Mouse (Mus musculus): Measurements from ENCODE around the gene Rhd. TPM values are rescaled to one million over a fixed set of nuclear protein-coding genes. Genes with fewer than 3 reads are reported as not detected.
A peak's percentile ranks its signal among the peaks of the same experiment; 100 is the strongest.

Rhd gene
- polyA plus RNA-seq, 1 experiment from 2014 or later, result 24.2 TPM

DNA sequence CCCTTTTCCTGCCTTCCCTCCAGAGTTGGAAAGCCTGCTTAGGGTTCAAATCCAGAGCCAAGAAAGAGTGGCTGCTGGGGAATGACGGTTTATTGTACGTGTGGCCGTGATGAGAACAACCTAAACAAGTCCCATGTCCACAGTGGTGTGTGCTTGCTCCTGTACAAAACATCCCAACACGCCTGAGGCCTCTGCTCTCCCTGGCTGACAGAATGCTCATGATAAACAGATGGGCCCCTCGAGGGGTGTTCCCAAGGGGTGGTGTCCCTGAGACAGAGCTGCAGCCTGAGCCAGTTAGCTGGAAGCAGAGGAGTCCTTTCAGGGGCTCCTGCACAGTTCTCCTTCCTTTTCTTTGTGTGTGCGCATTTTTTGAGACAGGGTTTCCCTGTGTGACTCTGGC, 1.0 kb downstream of the Rhd start:
- Histone ChIP-seq H3K27me3 (ENCODE audit: insufficient read depth, poor library complexity, severe bottlenecking) (peaks cover 33% of the 10 kb centered on the region), H3K4me1 (peaks cover 30% of the 10 kb centered on the region), H3K4me3 (peak overlapping the region; percentile 27; the same call in 1 of the 2 replicates), H3K36me3 (no peaks in the 10 kb centered on the region), H3K9me3 (no peaks in the 10 kb centered on the region), H3K27ac (peak overlapping the region; percentile 78)
- WGBS, result 64% methylated on average over 6 of the region's 6 CpGs
- DNase-seq (ENCODE audit: low spot score), result peak; percentile 92

- no peaks in the 10 kb centered on the region for H3K36me3 ChIP-seq
- peak overlapping the region; percentile 27; the same call in 1 of the 2 replicates for H3K4me3 ChIP-seq
- 89% methylated on average over 5 of the region's 5 CpGs for WGBS
- peaks cover 33% of the 10 kb centered on the region for H3K4me1 ChIP-seq
- peak overlapping the region; percentile 78; the same call in 1 of the 2 replicates for H3K27ac ChIP-seq
- H3K27me3 ChIP-seq (ENCODE audit: insufficient read depth, poor library complexity, severe bottlenecking), result peaks cover 37% of the 10 kb centered on the region
- no peak for DNase-seq (ENCODE audit: low spot score)
- no peaks in the 10 kb centered on the region for H3K9me3 ChIP-seq
These were observed 1.5 kb downstream of the Rhd start for GRCm38 (mm10) chr4:134865789-134866188.

DNA sequence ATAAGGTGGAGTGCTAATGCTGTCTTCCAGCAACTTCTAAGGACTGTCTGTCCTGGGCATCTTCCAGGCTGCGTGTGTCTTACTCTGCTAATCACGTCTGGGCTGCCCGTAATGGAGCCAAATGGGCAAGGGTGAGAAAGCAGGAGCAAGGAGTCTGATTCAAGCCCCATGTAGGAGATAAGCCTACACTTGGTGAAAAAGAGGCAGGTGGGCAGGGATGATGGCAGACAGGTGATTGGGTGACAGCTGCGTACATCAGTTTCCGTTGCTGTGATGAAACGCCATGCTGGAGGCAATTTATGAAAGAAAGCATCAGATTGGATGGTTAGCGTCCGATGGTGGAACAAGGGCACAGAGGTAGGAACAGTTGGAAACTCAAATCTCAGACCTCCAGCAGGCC, 2.9 kb downstream of the Rhd start:
- no peak overlapping the region for H3K27ac ChIP-seq
- H3K4me3 ChIP-seq, result no peak overlapping the region
- H3K36me3 ChIP-seq, result no peaks in the 10 kb centered on the region
- DNase-seq (ENCODE audit: low spot score), result no peak
- H3K4me1 ChIP-seq, result peaks cover 40% of the 10 kb centered on the region
- no peaks in the 10 kb centered on the region for H3K9me3 ChIP-seq
- peaks cover 47% of the 10 kb centered on the region for H3K27me3 ChIP-seq (ENCODE audit: insufficient read depth, poor library complexity, severe bottlenecking)
- WGBS, result 91% methylated on average over 8 of the region's 8 CpGs

DNA sequence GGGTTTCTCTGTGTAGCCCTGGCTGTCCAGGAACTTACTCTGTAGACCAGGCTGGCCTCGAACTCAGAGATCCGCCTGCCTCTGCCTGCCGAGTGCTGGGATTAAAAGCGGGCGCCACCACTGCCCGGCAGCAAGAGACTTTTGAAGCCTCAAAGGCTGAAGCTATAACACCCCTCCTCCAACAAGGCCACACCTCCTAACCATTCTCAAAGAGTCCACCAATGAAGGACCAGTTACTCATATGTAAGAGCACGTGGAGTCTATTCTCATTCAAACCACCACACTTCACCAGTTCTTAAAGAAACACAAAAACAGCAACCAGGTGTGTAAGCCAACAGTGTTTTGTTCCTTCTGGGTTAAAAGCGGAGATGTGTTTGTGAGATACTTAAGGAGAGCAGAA, 3.3 kb downstream of the Rhd start:
- Histone ChIP-seq H3K27ac (0 out of 2 replicates have a peak overlapping the region, but pooled peaks have one; percentile 70), H3K36me3 (no peaks in the 10 kb centered on the region), H3K9me3 (no peaks in the 10 kb centered on the region), H3K4me1 (peaks cover 40% of the 10 kb centered on the region), H3K4me3 (no peak overlapping the region), H3K27me3 (ENCODE audit: insufficient read depth, poor library complexity, severe bottlenecking) (peaks cover 47% of the 10 kb centered on the region)
- WGBS, result 87% methylated on average over 8 of the region's 8 CpGs
- DNase-seq (ENCODE audit: low spot score), result no peak

DNA sequence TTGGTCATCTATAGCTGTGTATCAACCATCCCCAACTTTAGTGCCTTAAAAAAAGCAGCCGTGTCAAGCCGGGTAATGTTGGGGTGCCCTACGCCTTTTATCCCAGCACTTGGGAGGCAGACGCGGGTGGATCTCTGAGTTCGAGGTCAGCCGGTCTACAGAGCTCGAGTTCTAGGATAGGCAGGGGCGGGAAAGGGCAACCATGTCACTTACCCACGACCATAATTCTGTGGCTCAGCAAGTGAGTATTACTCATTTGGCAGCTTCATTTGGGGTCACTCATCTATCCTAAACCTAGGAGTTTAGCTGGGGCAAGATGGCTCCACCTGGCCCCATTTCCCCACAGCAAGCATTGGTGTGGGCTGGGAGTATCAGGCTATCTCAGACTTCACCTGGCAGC, 3.7 kb downstream of the Rhd start:
- Histone ChIP-seq H3K27ac (peak overlapping the region; percentile 70; the same call in 1 of the 2 replicates), H3K4me3 (peak overlapping the region; percentile 46; the same call in 1 of the 2 replicates)

DNA sequence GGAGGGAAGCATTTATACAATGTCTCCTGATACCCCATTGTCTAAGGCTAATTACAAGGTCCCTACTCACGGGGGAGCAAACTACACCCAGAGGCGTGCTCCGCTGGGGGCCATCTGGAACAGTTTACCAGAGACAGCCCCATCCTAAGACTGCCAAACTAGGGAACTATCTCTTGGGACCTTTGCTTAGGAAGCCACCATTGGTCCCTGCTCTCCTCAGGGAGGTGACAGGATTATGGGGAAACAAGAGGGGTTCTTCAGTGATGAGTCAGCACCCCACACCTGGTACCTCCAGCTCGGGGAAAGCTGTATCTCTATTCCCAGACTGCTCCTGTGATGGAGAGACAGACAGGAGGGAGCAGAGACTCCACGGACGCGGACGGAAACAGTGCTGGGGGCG, 4.2 kb downstream of the Rhd start:
- DNase-seq (ENCODE audit: low spot score), result no peak
- Histone ChIP-seq H3K9me3 (no peaks in the 10 kb centered on the region), H3K4me1 (peaks cover 40% of the 10 kb centered on the region), H3K4me3 (peak overlapping the region; percentile 46), H3K36me3 (no peaks in the 10 kb centered on the region), H3K27ac (peak overlapping the region; percentile 70; the same call in 1 of the 2 replicates), H3K27me3 (ENCODE audit: insufficient read depth, poor library complexity, severe bottlenecking) (peaks cover 47% of the 10 kb centered on the region)
- 21% methylated on average over 9 of the region's 9 CpGs for WGBS

More for the DNA sequence above, 3.7 kb downstream of the Rhd start:
- H3K27me3 ChIP-seq (ENCODE audit: insufficient read depth, poor library complexity, severe bottlenecking), result peaks cover 47% of the 10 kb centered on the region
- no peaks in the 10 kb centered on the region for H3K36me3 ChIP-seq
- no peaks in the 10 kb centered on the region for H3K9me3 ChIP-seq
- peaks cover 40% of the 10 kb centered on the region for H3K4me1 ChIP-seq
- 87% methylated on average over 10 of the region's 10 CpGs for WGBS
- no peak for DNase-seq (ENCODE audit: low spot score)

- 7% methylated on average over 16 of the region's 16 CpGs for WGBS
- DNase-seq (ENCODE audit: low spot score), result peak; percentile 91
- H3K9me3 ChIP-seq, result no peaks in the 10 kb centered on the region
- no peaks in the 10 kb centered on the region for H3K36me3 ChIP-seq
- H3K4me1 ChIP-seq, result peaks cover 40% of the 10 kb centered on the region
- peaks cover 47% of the 10 kb centered on the region for H3K27me3 ChIP-seq (ENCODE audit: insufficient read depth, poor library complexity, severe bottlenecking)
- peak overlapping the region; percentile 70 for H3K27ac ChIP-seq
- H3K4me3 ChIP-seq, result peak overlapping the region; percentile 46
These were observed 4.9 kb downstream of the Rhd start for GRCm38 (mm10) chr4:134869068-134869730.

DNA sequence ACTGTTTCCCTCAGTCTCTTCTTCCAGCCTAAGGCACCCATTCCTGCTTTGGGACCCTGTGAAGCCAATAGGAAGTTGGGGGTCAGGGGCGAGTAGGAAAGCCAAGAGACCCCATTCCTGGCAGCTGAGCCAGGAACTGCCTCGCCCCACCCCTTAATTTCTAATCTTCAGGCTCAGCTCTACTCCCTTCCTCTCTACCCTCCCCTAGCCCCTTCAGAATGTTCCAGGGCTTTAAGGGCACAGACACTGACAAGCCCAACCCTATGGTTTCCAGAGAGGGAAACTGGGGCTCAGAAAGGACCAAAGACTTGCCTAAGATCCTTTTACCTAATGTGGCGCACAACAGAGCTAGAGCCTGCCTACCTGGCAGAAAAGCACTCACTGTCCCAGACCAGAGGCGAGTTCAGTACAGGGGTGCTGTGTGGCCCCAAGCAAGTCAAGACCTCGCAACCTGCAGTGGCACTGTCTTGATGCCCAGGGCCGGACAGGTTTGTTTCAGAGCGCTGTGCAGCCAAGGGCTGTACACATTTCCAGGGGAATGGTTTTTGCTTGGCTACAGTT, 5.6 kb downstream of the Rhd start:
- H3K4me3 ChIP-seq, result peak overlapping the region; percentile 46
- DNase-seq (ENCODE audit: low spot score), result no peak
- peak overlapping the region; percentile 70 for H3K27ac ChIP-seq
- no peaks in the 10 kb centered on the region for H3K9me3 ChIP-seq
- H3K4me1 ChIP-seq, result peaks cover 35% of the 10 kb centered on the region
- H3K27me3 ChIP-seq (ENCODE audit: insufficient read depth, poor library complexity, severe bottlenecking), result peaks cover 47% of the 10 kb centered on the region
- 44% methylated on average over 7 of the region's 7 CpGs for WGBS
- no peaks in the 10 kb centered on the region for H3K36me3 ChIP-seq

- 29% methylated on average over 4 of the region's 4 CpGs for WGBS
These were observed 7.1 kb downstream of the Rhd start for GRCm38 (mm10) chr4:134871477-134871876.

GRCm38 (mm10) chr4:134871950-134872349, 7.6 kb downstream of the Rhd start:
- WGBS, result 29% methylated on average over 2 of the region's 2 CpGs
- Histone ChIP-seq H3K27ac (no peak overlapping the region), H3K4me1 (peaks cover 31% of the 10 kb centered on the region), H3K4me3 (no peak overlapping the region), H3K9me3 (no peaks in the 10 kb centered on the region), H3K36me3 (no peaks in the 10 kb centered on the region), H3K27me3 (ENCODE audit: insufficient read depth, poor library complexity, severe bottlenecking) (peaks cover 47% of the 10 kb centered on the region)
- no peak for DNase-seq (ENCODE audit: low spot score)

More at GRCm38 (mm10) chr4:134871477-134871876, 7.1 kb downstream of the Rhd start:
- Histone ChIP-seq H3K27ac (no peak overlapping the region), H3K27me3 (ENCODE audit: insufficient read depth, poor library complexity, severe bottlenecking) (peaks cover 47% of the 10 kb centered on the region), H3K4me1 (peaks cover 31% of the 10 kb centered on the region), H3K36me3 (no peaks in the 10 kb centered on the region), H3K9me3 (no peaks in the 10 kb centered on the region), H3K4me3 (no peak overlapping the region)
- DNase-seq (ENCODE audit: low spot score), result no peak

DNA sequence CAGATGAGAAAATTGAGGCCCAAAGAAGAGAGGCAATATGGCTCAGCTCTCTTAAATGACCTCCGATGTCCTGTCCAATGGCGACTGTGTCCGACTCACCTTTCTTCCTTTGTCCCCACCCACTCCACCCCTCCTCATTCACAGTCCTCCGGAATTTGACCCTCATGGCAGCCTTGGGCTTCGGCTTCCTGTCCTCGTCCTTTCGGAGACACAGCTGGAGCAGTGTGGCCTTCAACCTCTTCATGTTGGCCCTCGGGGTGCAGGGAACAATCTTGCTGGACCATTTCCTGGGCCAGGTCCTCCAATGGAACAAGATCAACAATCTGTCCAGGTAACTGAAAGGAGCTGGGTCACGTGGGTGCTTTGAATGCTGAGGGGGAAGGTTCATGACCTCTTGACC, 11.8 kb downstream of the Rhd start:
- Histone ChIP-seq H3K4me1 (peaks cover 22% of the 10 kb centered on the region), H3K9me3 (no peaks in the 10 kb centered on the region), H3K27ac (no peak overlapping the region), H3K27me3 (ENCODE audit: insufficient read depth, poor library complexity, severe bottlenecking) (0 out of 2 replicates have a peak, but pooled peaks cover 7% of the 10 kb centered on the region), H3K4me3 (no peak overlapping the region), H3K36me3 (no peaks in the 10 kb centered on the region)
- DNase-seq (ENCODE audit: low spot score), result no peak
- 82% methylated on average over 9 of the region's 9 CpGs for WGBS

GRCm38 (mm10) chr4:134879410-134879981, 15.2 kb downstream of the Rhd start:
- H3K27me3 ChIP-seq (ENCODE audit: insufficient read depth, poor library complexity, severe bottlenecking), result no peaks in the 10 kb centered on the region
- H3K4me1 ChIP-seq, result peaks cover 19% of the 10 kb centered on the region
- 3% methylated on average over 17 of the region's 17 CpGs for WGBS
- peak; percentile 88 for DNase-seq (ENCODE audit: low spot score)
- peak overlapping the region; percentile 37; the same call in 1 of the 2 replicates for H3K27ac ChIP-seq
- no peaks in the 10 kb centered on the region for H3K36me3 ChIP-seq
- no peaks in the 10 kb centered on the region for H3K9me3 ChIP-seq
- H3K4me3 ChIP-seq, result peak overlapping the region; percentile 55

GRCm38 (mm10) chr4:134880041-134880440, 15.7 kb downstream of the Rhd start:
- peaks cover 19% of the 10 kb centered on the region for H3K4me1 ChIP-seq
- no peaks in the 10 kb centered on the region for H3K36me3 ChIP-seq
- no peaks in the 10 kb centered on the region for H3K9me3 ChIP-seq
- peak overlapping the region; percentile 55 for H3K4me3 ChIP-seq
- H3K27me3 ChIP-seq (ENCODE audit: insufficient read depth, poor library complexity, severe bottlenecking), result no peaks in the 10 kb centered on the region
- 0 out of 2 replicates have a peak overlapping the region, but pooled peaks have one; percentile 37 for H3K27ac ChIP-seq
- no peak for DNase-seq (ENCODE audit: low spot score)
- WGBS, result 36% methylated on average over 6 of the region's 6 CpGs
